Mouse (Mus musculus) small intestine, adult 2 months (tissue): ENCODE measurements around the gene 4930519P11Rik.

Experiments used
- CTCF ChIP-seq: fragments of 200-500 bp; IDR thresholded peaks from 2 replicates; pipeline ENCODE4 v1.5.1; 2012; ENCODE audit warnings: low read depth, mild to moderate bottlenecking, control low read depth, inconsistent platforms, low read length, moderate library complexity, mixed read lengths; ENCODE audit not compliant: insufficient replicate concordance, insufficient read length; ENCODE audit errors: extremely low read depth
- POLR2A ChIP-seq: fragments of 200-500 bp; IDR thresholded peaks from 2 replicates; pipeline ENCODE4 v1.6.1; 2012; ENCODE audit warnings: low read depth, mild to moderate bottlenecking, control low read depth, inconsistent platforms, low read length, moderate library complexity

- TF ChIP-seq POLR2A (no peak), CTCF (no peak)
Observed at GRCm38 (mm10) chr2:154565562-154565961, 47.7 kb downstream of the 4930519P11Rik start.
